Mouse (Mus musculus): ENCODE results near the gene Chadl.

Chadl gene

DNA sequence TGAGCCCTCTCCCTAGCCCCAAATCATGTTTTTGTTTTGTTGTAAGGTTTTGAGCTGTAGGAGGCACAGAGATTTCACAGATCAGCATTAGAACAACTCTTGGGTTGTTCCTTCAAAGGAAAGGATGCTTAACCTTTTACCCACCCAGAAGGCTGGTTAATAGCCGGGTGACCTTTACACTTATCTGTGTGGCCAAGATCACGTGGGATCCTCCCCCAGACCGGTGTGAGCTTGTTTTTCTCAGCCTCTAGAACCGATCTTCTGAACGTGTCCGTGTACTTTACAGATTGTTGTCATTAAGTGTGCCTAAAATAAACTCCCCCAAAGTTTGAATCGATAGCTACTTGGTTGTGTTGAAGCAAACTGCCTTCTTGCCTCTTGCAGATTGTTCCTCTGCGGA lies 3.5 kb upstream of the Chadl start:
- DNase-seq (ENCODE audit: low spot score in 2 of 2), result no peak

DNA sequence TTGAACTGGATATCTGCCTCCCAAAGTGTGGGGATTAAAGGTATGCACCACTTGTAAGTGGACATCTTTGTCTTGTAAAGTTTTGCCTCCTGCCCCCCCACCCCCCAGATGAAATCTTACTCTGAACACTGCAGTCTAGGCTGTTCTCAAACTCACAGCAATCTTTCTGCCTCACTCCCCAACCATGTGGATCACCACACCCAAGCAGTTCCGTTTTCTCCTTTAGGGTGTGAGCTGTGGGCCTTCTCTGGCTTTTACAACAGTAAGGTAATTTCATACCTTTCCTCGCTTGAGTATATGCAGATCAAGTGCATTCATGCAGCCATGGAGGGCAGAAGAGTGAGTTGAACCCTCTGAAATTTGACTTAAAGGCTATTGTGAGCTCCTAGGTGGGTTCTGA lies 3.1 kb upstream of the Chadl start:
- no peak for DNase-seq (ENCODE audit: low spot score in 2 of 2)

DNA sequence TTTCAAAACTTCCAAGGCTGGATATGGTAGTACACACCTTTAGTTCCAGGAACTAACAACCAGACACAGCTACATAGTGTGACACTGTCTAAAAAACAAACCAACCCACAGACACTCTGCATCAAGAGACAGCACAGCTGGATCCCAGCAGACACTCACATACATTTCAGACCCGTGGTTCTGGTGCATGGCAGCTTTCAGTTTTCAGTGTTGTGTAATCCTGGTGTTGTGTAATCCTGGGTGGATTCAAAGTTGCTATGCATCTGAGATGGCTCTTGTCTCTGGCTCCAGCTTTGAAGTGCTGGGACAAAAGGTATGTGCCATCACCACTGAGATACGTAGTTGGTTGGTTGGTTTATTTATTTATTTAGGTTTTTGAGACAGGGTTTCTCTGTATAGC lies 1.4 kb upstream of the Chadl start:
- no peak for DNase-seq (ENCODE audit: low spot score in 2 of 2)

DNA sequence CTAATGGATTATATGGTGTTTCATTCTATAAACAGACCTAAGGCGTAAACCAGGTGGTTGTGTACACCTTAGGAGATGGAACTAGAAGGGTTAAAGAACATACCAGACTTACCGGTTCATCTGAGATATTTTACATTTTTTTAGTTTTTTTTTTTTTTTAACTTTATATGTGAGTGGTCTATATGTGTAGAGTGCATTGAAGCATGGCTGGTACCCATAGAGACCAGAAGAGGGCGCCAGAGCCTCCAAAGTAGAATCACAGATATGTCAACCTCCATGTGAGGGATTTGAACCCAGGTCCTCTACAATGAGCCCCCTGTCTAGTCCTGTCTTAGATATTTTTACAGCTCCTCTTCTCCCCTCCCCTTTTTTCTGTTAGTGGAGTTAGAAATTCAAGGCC lies 760 bp upstream of the Chadl start:
- DNase-seq (ENCODE audit: low spot score in 2 of 2), result no peak

DNA sequence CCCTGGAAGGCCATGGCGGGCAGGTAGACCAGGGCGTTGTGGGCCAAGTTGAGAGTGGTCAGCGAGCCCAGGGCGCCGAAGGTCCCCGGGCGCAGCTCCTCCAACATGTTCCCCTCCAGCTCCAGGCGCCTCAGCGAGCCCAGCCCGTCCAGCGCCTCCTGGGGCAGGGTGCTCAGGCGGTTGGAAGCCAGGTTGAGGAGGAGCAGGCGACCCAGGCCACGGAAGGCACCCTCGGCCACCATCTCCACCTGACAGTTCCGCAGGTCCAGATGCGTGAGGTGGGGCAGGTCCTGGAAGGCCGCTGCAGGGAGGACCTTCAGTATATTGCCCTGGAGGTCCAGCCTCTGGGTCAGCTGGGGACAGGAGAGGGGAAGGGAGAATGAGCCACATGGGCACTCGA lies 2.2 kb downstream of the Chadl start:
- no peak for DNase-seq (ENCODE audit: low spot score in 2 of 2)

DNA sequence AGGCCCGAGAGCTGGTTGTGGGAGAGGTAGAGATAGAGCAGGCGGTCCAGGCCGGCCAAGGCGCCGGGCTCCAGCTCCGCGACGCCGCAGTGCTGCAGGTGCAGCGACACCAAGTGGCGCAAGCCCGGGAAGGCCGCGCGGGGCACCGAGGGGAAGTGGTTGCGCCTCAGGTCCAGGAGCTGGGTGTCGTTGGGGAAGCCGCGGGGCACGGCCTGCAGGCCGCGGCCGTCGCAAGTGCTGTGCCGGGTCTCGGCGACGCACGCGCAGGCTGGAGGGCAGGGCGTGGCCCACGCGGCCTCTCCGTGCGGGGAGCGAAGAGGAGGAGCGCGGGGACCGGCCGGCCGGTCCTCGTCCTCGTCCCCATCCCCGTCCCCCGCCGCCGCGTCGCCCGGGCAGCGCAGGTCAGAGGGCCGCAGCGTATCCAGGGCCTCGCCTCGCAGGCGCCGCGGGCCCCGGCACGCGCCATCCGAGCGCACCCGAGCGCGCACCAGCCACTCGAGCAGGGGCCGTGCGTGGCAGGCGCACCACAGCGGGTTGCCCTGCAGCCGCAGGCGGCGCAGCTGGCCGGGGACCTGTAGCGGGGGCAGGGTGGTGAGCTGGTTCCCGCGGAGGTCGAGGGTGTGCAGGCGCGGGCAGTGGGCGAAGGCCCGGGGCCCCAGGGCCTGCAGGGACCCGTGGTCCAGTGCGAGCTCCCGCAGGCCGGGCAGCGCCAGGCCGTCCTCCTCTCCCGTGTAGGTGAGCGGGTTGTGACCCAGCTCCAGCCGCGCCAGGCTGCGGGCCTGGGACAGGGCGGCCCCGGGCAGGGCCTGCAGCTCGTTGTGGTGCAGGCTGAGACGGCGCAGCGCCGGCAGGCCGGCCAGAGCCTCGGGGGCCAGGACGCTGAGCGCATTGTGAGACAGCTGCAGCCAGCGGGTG lies 2.9 kb downstream of the Chadl start:
- peak; percentile 83 to 86 for DNase-seq (ENCODE audit: low spot score in 2 of 2)

DNA sequence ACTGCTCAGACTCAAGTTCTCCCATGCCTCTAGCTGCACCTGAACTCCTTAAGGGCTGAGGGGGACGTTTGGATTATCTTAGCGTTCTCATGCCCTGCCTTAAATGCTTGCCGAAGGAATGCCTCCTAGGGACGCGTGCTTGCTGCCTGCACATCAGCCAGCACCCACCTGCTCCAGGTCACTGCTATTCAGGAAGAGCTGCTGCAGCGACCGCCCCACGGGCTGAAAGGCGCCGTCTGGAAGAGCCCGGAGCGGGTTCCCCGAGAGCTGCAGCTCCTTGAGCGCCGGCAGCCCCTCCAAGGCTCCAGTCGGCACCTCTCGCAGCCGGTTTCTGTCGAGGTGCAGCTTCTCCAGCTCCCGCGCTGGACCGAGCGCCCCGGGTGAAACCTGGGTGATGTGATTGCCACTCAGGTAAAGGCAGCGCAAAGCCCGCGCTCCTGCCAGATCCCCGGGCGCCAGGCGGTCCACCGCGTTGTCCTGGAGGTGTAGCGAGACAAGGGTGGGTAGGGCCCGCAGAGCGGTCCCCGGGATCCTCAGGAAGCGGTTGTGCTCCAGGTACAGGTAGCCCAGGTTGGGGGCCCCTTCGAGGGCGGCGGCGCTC lies 3.6 kb downstream of the Chadl start:
- no peak for DNase-seq (ENCODE audit: low spot score in 2 of 2)

DNA sequence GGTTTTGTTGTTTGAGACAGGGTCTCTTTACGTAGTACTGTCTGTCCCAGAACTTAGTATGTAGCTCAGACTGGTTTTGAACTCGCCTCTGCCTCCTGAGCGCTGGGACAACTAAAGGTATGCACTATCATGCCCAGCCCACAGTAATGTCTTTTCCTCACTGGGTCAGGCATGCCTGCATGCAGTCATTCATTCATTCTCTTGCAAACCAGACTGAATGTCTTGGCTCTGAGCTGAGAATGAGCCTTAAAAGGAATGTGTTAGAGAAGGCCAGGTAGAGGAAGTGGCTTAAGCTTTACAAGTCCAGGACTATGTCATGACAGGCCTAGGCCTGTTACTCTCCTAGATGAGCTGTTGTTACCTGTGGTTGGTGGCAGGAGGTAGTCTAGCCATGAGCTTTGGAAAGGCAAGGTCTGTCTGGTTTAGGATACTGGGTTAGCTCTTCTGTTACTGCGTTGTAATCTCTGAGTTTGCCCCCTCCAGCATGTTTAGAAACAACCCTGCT lies 16.7 kb downstream of the Chadl start:
- DNase-seq (ENCODE audit: low spot score in 2 of 2), result no peak

DNA sequence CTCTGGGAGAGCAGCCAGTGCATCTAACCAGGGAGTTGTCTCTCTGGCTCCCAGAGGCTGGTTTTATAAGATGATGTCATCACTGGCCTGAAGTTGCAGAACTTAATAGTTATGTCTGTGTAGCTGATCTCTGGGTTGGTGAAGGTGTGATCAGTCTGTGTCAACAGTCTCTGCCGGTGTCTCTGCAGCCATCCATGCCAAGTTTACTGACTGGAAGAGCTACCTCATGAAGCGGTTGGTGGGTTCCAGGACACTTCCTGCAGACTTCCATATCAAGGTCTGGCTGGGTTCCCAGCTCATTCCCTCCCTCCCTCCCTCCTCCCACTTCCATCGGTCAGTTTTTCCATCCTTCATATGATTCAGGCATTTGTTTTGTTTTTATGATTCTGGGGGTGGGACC lies 20.4 kb downstream of the Chadl start:
- DNase-seq (ENCODE audit: low spot score in 2 of 2), result no peak

DNA sequence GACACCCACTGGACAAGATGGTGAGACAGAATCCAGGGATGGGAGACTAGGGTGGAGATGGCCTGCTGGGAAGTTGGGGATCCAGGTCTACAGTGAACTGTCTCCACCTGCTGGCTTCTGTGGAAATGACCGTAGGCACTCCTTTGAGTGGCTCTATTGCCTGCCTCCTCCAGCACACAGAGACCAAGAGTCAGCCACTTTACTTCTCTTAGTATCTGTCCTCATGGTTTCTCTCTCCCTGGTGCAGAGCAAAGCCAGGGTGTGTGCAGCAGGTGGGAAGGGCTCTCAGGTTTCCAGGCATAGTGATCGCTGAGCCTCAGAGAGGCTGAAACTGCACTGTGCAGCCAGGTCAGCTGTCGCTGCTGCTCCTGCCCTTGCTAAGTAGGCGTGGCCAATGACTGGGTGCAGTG lies 26.9 kb downstream of the Chadl start:
- no peak for DNase-seq (ENCODE audit: low spot score in 2 of 2)

DNA sequence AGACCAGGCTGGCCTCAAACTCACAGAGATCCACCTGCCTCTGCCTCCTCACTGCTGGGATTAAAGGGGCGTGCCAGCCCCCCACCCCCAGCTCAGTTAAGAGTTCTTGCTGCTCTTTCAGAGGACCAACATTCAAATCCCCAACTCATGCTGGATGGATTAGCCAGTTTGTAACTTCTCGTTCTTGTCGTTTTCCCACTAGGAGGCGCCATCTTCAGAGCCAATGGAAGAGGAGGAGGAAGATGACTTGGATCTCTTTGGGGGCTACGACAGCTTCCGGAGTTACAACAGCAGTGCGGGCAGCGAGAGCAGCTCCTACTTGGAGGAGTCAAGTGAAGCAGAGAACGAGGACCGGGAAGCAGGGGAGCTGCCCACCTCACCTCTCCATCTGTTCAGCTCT lies 30.1 kb downstream of the Chadl start:
- no peak for DNase-seq (ENCODE audit: low spot score in 2 of 2)

DNA sequence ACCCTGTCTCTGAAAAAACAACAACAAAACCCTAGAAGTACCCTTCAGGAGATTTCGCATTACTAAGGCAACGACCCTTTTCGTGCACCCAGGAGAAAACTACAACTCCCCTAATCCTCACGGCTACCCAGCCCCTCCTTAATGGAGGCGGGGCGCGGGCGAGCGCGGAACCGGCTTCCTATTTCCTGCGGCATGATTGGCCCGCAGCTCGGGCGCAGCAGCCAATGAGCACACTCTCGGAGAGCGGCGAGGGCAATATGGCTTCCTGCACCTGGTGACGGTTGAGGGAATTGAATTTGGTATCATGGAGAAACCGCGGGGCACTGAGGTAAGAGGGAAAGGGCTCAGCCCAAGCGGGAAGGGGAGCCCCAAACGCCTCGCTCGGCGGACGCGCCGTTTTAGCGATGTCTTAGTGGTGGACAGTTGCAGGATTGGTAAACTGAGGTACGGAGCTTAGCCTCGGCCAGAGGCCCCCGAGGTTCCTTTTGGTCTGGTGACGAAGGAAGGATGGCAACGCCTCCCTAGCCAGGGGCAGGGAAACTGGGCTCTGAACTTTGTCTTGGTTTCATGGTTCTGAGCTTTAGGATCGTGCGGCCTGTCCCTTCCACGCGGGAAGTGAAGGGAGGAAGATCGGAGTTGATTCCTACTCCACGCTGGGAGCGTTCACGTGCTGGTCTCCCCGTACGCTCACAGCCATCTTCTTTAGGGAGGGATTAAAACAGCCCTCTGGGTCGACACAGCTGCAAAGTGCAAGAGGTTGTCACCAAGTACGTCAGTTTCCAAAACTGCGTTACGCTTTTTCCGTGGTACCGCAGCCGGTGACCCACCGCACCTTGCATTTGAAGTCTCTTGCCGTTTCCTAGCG lies 33.2 kb downstream of the Chadl start, which contains the start of gene L3mbtl2:
TSS of gene L3mbtl2 (plus strand) at position 193 of the 865 bp plus-strand sequence.
- DNase-seq (ENCODE audit: low spot score in 2 of 2), result peak; percentile 91 to 94

DNA sequence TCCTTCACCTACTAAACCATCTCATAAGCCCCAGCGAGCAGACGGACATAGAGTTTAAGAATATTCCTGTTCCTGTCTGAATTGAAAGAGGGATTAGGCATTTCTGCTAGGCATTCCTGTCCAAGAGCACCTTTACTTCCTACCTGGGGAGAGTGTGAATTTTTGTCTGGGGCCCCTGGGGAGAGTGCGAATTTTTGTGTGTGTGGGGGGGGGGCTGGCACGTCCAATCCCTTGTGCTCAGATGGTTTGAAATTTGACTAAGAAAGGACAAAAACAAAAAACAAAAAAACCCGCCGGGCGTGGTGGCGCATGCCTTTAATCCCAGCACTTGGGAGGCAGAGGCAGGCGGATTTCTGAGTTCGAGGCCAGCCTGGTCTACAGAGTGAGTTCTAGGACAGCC lies 33.8 kb downstream of the Chadl start:
- DNase-seq (ENCODE audit: low spot score in 2 of 2), result no peak

DNA sequence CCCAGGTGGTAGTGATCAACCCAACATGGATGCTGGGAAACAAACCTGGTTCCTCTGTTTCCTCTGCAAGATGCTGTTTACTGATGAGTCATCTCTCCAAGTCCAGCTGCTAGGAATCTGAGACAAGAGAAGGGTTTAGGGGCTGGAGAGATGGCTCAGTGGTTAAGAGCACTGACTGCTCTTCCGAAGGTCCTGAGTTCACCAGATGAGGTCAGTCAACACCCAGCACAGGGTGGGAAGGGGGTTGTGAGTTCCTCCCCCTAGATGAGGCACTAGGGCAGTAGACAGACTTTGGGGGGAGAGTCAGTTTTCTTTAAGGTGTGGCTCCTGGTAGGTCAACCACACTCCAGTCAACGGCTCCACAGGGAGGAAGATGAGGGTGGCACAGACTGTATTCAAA lies 35.4 kb downstream of the Chadl start:
- DNase-seq (ENCODE audit: low spot score in 2 of 2), result no peak

DNA sequence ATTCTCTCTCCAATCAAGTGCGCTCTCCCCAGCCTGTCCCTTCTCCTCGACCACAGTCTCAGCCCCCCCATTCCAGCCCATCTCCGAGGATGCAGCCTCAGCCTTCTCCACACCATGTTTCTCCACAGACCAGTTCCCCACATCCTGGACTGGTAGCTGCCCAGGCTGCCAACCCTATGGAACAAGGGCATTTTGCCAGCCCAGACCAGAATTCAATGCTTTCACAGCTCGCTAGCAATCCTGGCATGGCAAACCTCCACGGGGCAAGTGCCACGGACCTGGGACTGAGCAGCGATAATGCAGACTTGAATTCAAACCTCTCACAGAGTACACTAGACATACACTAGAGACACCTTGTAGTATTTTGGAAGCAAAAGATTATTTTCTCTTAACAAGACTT lies 46.5 kb downstream of the Chadl start:
- no peak for DNase-seq (ENCODE audit: low spot score in 2 of 2)

DNA sequence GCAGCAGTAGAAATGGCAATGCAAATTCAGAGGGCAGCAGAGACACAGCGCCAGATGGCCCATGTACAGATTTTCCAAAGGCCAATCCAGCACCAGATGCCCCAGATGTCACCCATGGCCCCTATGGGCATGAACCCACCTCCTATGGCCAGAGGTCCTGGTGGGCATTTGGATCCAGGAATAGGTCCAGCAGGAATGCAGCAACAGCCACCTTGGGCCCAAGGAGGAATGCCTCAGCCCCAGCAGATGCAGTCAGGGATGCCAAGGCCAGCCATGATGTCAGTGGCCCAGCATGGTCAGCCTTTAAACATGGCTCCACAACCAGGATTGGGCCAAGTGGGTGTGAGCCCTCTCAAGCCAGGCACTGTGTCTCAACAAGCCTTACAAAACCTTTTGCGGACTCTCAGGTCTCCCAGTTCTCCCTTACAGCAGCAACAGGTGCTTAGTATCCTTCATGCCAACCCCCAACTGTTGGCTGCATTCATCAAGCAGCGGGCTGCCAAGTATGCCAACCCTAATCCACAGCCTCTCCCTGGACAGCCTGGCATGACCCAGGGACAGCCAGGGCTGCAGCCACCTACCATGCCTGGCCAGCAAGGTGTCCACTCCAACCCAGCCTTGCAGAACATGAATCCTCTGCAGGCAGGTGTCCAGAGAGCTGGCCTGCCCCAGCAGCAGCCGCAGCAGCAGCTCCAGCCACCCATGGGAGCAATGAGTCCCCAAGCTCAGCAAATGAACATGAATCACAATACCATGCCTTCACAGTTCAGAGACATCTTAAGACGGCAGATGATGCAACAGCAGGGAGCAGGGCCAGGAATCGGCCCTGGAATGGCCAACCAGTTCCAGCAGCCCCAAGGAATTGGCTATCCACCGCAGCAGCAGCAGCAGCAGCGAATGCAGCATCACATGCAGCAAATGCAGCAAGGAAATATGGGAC lies 47.3 kb downstream of the Chadl start:
- DNase-seq (ENCODE audit: low spot score in 2 of 2), result no peak
